Mouse (Mus musculus) neural tube, embryonic 13.5 days (tissue): Measurements from ENCODE around the gene Snapc4. TPM values are rescaled to one million over a fixed set of nuclear protein-coding genes. Genes with fewer than 3 reads are reported as not detected.

Experiments used
- ATAC-seq: fragments of 200-750 bp; cut with Nextera tagmentation; 2 replicates; pipeline ENCODE4 v1.8.0; 2017; ENCODE audit warnings: low read depth, mild to moderate bottlenecking, moderate TSS enrichment, moderate library complexity
- H3K27ac ChIP-seq: fragments of 300-500 bp; sonication (generic); replicated peaks from 2 replicates; pipeline ENCODE4 v1.5.1; 2015; ENCODE audit warnings: moderate library complexity, mild to moderate bottlenecking, inconsistent platforms
- H3K27me3 ChIP-seq: fragments of 300-500 bp; sonication (generic); 2 replicates; pipeline ENCODE4 v1.6.1; 2015; ENCODE audit warnings: mild to moderate bottlenecking, inconsistent platforms
- H3K36me3 ChIP-seq: fragments of 300-500 bp; sonication (generic); 2 replicates; pipeline ENCODE4 v1.6.1; 2015; ENCODE audit warnings: mild to moderate bottlenecking, inconsistent platforms
- H3K4me1 ChIP-seq: fragments of 300-500 bp; sonication (generic); replicated peaks from 2 replicates; pipeline ENCODE4 v1.6.1; 2015; ENCODE audit warnings: inconsistent platforms
- H3K4me2 ChIP-seq: fragments of 300-500 bp; sonication (generic); 2 replicates; pipeline ENCODE4 v1.6.1; 2015; ENCODE audit warnings: inconsistent platforms, mild to moderate bottlenecking, moderate library complexity
- H3K4me3 ChIP-seq: fragments of 300-500 bp; sonication (generic); 2 replicates; pipeline ENCODE4 v1.5.1; 2015; ENCODE audit warnings: mild to moderate bottlenecking, inconsistent platforms
- H3K9ac ChIP-seq: fragments of 300-500 bp; sonication (generic); 2 replicates; pipeline ENCODE4 v1.6.1; 2015; ENCODE audit warnings: moderate library complexity, mild to moderate bottlenecking, inconsistent platforms
- H3K9me3 ChIP-seq: fragments of 300-500 bp; sonication (generic); 2 replicates; pipeline ENCODE4 v1.6.1; 2016; ENCODE audit warnings: inconsistent platforms
- WGBS: fragments of 180-500 bp; shearing (Covaris S2); methylation state at CpG from one replicate; pipeline ENCODE4 v1.1.7; 2015; 5-methylcytosine and 5-hydroxymethylcytosine counted together
- polyA plus RNA-seq: library from polyadenylated mRNA; unstranded; fragments of >200 nt; fragmentation: Nextera tagmentation; extraction: Ambion mirVana; gene quantifications from 2 replicates; pipeline ENCODE4 v1.2.1, GENCODE M21; 2015

The Snapc4 gene
- polyA plus RNA-seq, 1 experiment from 2014 or later, result 25.4 TPM

DNA sequence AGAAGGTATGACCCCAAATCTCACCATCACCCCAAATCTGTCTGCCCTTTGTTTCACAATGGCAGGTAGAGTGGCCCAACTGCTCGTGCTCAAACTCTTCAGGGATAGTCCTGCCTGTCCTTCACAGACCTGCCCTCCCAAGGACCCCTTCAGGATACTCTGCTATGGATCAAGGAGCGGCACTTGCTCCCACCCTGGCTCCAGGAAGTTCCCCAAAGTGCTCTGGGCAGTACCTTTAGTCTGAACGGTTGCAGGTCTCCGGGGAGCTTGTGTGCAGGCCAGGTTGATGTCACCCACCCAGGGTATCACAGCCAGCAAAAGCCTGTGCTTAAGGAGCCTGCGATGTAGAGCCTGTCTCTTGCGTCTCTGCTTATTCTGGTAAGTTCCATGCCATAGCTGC lies 12.5 kb downstream of the Snapc4 start:
- no peaks in the 10 kb centered on the region for H3K27me3 ChIP-seq
- WGBS, result 93% methylated on average over 6 of the region's 6 CpGs
- no peak for ATAC-seq

DNA sequence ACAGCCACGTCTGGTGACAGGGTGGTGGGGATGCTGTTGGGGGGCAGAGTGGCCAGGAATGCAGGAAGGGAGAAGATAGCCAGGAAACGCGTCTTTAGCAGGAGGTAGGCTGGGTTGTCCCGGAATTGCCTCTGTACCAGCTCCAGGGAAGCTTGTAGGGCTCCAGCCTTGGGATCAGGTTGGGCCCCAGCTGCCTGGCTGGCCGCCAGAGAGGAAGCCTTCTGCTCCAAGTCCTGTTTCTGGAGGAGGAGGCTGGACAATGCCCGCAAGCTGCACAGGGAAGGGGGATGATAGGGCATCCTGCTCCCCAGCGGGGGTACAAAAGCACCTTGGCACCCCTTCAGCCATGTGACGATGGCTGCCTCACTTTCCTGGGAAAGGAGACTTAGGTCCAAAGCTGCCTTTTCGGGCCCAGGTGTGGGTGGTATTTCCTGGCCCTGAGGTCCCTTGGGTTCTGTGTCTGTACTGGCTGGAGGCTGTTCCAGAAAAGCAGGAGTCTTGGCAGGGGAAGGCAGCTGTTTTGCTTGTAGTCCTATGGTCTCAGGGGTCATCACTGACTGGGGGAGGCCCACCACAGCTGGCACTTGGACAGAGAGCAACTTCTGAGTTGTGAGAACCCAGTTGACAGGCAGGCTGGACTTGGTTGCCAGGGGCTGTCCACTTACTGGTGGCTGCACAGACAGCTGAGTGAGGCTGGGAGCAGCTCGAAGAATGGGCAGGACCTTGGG lies 15.6 kb downstream of the Snapc4 start:
- Histone ChIP-seq H3K4me2 (no peak overlapping the region), H3K9ac (no peak overlapping the region), H3K9me3 (no peaks in the 10 kb centered on the region), H3K36me3 (peaks cover 80% of the 10 kb centered on the region), H3K4me1 (no peaks in the 10 kb centered on the region), H3K27me3 (no peaks in the 10 kb centered on the region), H3K4me3 (no peak overlapping the region), H3K27ac (no peak overlapping the region)
- WGBS, result 86% methylated on average over 10 of the region's 10 CpGs
- ATAC-seq, result no peak

More for the DNA sequence above, 12.5 kb downstream of the Snapc4 start:
- Histone ChIP-seq H3K4me3 (no peak overlapping the region), H3K9me3 (no peaks in the 10 kb centered on the region), H3K36me3 (peaks cover 100% of the 10 kb centered on the region), H3K4me1 (no peaks in the 10 kb centered on the region), H3K9ac (no peak overlapping the region), H3K27ac (no peak overlapping the region), H3K4me2 (no peak overlapping the region)

DNA sequence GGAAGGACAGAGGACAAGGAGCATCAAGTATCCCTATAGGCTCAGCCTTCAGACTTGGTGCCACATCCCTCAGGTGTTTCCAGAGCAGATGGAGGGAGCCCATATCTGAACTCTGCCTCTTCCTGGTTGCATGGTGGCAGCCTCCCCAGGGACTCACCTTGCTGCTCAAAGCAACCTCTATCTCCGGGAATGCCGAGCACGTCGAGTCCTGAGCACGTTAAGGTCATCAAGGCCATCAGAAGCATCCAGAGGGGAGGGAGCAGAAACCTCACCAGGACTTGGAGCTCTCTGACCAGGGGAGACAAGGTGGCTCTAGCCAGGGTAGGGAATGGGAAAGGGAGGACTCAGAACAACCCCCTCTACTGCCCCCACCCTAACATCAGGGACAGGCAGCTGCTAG lies 17.0 kb downstream of the Snapc4 start:
- no peaks in the 10 kb centered on the region for H3K27me3 ChIP-seq
- peaks cover 65% of the 10 kb centered on the region for H3K36me3 ChIP-seq
- ATAC-seq, result no peak
- WGBS, result 86% methylated on average over 5 of the region's 5 CpGs
- H3K27ac ChIP-seq, result no peak overlapping the region
- H3K4me3 ChIP-seq, result no peak overlapping the region
- no peak overlapping the region for H3K9ac ChIP-seq
- H3K4me1 ChIP-seq, result no peaks in the 10 kb centered on the region
- no peak overlapping the region for H3K4me2 ChIP-seq
- no peaks in the 10 kb centered on the region for H3K9me3 ChIP-seq

DNA sequence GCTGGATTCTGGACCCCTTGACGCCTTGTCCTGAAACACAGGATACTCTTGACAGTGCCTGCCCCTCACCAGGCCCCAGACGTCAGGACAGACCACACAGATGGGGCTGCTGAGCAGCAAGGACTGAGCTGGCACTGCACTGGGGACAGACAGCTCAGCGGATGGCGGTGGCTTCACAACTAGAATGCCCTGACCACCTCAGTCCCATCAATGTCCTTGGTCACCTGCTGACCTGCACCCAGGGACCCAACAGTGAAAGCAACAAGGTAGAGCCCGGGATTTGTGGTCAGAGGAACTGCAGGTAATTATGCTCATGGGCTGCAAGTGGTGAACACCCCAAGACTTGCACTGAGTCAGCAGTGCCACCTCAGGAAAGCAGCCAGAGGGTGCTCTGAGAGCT lies 17.5 kb downstream of the Snapc4 start:
- Histone ChIP-seq H3K27me3 (no peaks in the 10 kb centered on the region), H3K36me3 (peaks cover 60% of the 10 kb centered on the region)
- no peak for ATAC-seq

DNA sequence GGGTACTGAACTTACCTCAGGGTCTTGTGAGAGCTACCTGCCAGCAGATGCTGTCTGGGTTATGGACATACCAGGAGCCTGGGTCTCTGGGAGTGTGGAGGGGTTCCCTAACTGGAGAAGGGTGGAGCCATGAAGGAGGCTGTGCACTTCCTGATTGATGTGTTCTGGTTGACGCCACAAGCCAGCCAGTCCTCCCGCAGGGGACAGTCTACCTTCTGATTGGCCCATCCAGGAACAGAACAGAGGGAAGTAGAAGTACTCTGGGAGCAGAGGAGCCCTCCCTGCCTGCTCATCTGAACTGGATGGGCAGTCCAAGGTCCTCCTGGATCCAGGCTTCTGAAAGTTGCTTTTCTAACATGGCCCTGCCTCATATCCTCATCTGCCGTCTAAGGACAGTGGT lies 19.7 kb downstream of the Snapc4 start, which contains the start of gene Card9:
TSS of gene Card9 (minus strand) at position 147 of the 400 bp plus-strand sequence.
- 41% methylated on average over 3 of the region's 3 CpGs for WGBS
- H3K4me3 ChIP-seq, result no peak within 1 kb of the TSS
- no peaks in the 10 kb centered on the region for H3K27me3 ChIP-seq
- H3K4me2 ChIP-seq, result no peak within 1 kb of the TSS
- H3K4me1 ChIP-seq, result no peaks in the 10 kb centered on the region
- no peak within 1 kb of the TSS for H3K9ac ChIP-seq
- H3K9me3 ChIP-seq, result no peaks in the 10 kb centered on the region
- no peak for ATAC-seq
- no peak within 1 kb of the TSS for H3K27ac ChIP-seq
- H3K36me3 ChIP-seq, result peaks cover 38% of the 10 kb centered on the region

More for the DNA sequence above, 17.5 kb downstream of the Snapc4 start:
- no peak overlapping the region for H3K27ac ChIP-seq
- H3K9me3 ChIP-seq, result no peaks in the 10 kb centered on the region
- no peak overlapping the region for H3K4me3 ChIP-seq
- 81% methylated on average over 5 of the region's 5 CpGs for WGBS
- H3K9ac ChIP-seq, result no peak overlapping the region
- no peaks in the 10 kb centered on the region for H3K4me1 ChIP-seq
- H3K4me2 ChIP-seq, result no peak overlapping the region

DNA sequence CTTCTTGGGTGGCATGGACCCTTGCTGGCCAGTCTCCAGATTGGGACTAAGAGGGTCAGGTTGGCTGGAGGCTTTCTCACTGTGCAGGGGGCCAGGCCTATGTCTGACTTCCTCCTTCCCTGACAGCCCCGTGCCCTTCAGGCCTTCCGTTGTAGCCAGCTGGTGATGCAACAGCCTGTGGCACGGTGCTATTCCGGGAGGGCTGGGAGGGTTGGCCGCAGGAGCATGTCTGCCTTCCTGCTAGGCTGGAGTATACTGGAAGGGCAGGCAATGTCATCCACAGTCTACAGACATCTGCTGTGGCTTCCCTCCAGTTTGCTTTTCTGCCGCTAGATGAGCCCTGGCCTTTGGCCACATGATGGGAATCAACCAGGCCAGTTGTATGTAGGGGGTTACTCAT lies 20.5 kb downstream of the Snapc4 start:
- Histone ChIP-seq H3K4me3 (no peak overlapping the region), H3K4me1 (no peaks in the 10 kb centered on the region), H3K27me3 (no peaks in the 10 kb centered on the region), H3K4me2 (no peak overlapping the region), H3K9ac (no peak overlapping the region), H3K36me3 (peaks cover 36% of the 10 kb centered on the region), H3K9me3 (no peaks in the 10 kb centered on the region), H3K27ac (no peak overlapping the region)
- ATAC-seq, result no peak
- 86% methylated on average over 6 of the region's 6 CpGs for WGBS

DNA sequence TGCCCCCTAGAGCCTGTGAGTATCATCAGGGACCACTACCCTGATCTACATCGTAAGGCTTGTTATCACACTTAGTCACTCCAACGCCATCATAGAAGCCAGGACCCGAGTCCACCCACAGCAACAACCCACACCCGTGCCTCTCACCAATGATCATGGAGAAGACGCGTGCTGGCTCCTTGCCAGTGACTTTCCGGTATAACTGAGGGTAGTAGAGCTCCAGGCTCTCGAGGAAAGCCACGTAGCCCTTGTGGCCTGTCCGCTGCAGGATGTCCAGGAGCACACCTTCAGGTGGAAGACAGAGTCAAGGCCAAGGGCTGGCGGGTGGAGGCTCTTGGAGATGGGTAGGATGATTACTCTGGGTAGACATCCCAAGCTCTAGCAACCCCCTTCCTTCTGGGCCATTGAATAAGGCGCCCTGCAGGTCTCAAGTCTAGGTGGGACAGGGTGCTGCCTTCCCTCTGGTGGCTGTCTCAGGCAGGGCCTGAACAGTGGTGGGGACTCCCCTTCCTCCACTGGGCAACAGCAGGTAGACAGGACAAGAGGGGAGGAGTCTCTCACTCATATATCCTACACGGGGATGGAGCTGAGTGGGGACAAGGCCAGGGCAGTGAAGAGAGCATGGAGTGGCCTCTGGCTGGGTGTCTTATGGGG lies 21.7 kb downstream of the Snapc4 start:
- peaks cover 24% of the 10 kb centered on the region for H3K36me3 ChIP-seq
- no peak for ATAC-seq

DNA sequence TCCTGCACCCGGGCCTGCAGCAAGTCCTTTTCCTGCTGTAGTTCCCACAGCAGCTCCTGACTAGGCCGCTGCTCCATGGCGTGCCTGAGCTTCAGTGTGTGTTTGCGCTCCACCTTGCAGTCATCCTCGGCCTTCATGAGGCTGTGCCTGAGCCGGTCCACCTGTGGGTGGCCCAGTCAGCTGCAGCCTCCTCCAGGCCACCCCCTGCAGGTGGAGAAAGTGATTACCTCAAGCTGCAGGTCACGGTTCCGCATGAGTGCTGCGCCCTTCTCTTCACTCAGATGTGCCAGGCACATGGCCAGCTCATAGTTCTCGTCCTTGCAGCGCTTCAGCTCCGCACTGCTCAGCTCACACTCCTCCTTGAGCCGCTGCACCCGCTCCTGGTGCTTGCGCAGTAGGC lies 23.0 kb downstream of the Snapc4 start:
- Histone ChIP-seq H3K9me3 (no peaks in the 10 kb centered on the region), H3K4me1 (peaks cover 12% of the 10 kb centered on the region), H3K4me3 (no peak overlapping the region), H3K9ac (no peak overlapping the region), H3K4me2 (no peak overlapping the region), H3K36me3 (0 out of 2 replicates have a peak, but pooled peaks cover 11% of the 10 kb centered on the region), H3K27me3 (no peaks in the 10 kb centered on the region), H3K27ac (no peak overlapping the region)
- no peak for ATAC-seq
- WGBS, result 59% methylated on average over 15 of the region's 15 CpGs

More for the DNA sequence above, 21.7 kb downstream of the Snapc4 start:
- Histone ChIP-seq H3K4me1 (no peaks in the 10 kb centered on the region), H3K9ac (no peak overlapping the region), H3K27me3 (no peaks in the 10 kb centered on the region), H3K4me2 (no peak overlapping the region), H3K9me3 (no peaks in the 10 kb centered on the region), H3K4me3 (no peak overlapping the region), H3K27ac (no peak overlapping the region)
- WGBS, result 91% methylated on average over 13 of the region's 13 CpGs

DNA sequence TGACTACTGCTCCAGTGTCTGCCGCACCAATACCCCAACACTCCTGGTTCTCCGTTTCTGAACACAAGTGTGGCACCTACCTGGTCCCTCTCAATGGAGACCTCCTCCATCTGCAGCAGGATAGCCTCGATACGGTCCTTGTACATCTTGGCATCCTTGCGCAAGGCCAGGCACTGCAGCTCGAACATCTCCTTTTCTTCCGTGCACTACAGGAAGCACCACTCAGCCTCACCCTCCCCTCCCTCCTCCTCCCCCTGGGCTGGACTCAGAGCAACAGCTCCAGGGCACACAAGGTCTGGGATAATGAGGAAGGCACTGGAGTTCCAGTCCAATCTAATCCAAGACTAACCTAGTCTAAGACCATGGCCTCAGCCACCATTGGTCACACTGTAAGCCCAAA lies 23.8 kb downstream of the Snapc4 start:
- no peak overlapping the region for H3K9ac ChIP-seq
- H3K4me2 ChIP-seq, result no peak overlapping the region
- H3K9me3 ChIP-seq, result no peaks in the 10 kb centered on the region
- H3K4me1 ChIP-seq, result peaks cover 13% of the 10 kb centered on the region
- no peak for ATAC-seq
- H3K4me3 ChIP-seq, result no peak overlapping the region
- H3K27me3 ChIP-seq, result no peaks in the 10 kb centered on the region
- WGBS, result 83% methylated on average over 7 of the region's 7 CpGs
- H3K36me3 ChIP-seq, result 0 out of 2 replicates have a peak, but pooled peaks cover 6% of the 10 kb centered on the region
- no peak overlapping the region for H3K27ac ChIP-seq

DNA sequence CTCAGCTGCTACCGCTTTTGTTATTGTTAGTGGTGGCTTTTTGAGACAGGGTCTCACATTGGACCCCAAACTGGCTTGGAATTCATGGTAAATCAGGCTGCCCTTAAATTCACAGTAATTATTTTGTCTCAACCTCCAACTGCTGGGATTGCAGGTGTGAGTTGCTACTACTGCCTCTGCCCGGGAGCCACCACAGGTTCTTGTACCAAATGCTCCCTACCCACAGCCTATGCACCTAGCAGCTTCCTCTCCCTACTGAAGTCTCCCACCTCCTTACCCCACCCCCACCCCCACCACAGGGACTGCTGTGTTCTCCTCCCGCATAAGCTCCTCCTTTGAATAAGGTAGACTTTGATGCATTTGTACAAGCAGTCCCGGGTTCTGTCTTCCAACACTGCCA lies 24.2 kb downstream of the Snapc4 start:
- Histone ChIP-seq H3K27ac (no peak overlapping the region), H3K4me1 (peaks cover 14% of the 10 kb centered on the region), H3K4me2 (no peak overlapping the region), H3K9ac (no peak overlapping the region), H3K27me3 (no peaks in the 10 kb centered on the region), H3K4me3 (no peak overlapping the region), H3K36me3 (0 out of 2 replicates have a peak, but pooled peaks cover 6% of the 10 kb centered on the region), H3K9me3 (no peaks in the 10 kb centered on the region)
- 83% methylated on average over 4 of the region's 4 CpGs for WGBS
- ATAC-seq, result no peak

DNA sequence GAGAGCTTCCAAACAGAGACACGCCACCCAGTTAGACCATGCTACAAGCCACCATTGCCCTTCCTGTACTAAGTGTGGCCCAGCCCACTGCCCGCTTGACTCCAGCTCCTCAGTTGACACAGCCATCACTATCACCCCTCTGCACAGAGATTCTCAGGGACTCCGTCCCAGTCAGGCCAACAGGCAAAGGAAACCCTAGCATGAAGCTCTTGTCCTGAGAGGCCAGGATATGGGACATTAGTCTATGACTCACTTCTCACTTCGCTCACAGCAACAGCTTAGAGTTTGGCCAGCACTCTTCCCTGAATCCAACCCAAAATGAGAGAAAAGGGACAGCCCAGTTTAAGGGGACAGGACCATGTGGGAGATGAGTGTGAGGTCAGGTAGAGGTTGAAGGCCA lies 26.1 kb downstream of the Snapc4 start:
- ATAC-seq, result no peak
- Histone ChIP-seq H3K9ac (no peak overlapping the region), H3K9me3 (no peaks in the 10 kb centered on the region), H3K36me3 (peaks cover 13% of the 10 kb centered on the region), H3K27ac (no peak overlapping the region), H3K27me3 (no peaks in the 10 kb centered on the region), H3K4me2 (no peak overlapping the region), H3K4me1 (peaks cover 27% of the 10 kb centered on the region), H3K4me3 (no peak overlapping the region)
- WGBS, result 93% methylated on average over 4 of the region's 4 CpGs

DNA sequence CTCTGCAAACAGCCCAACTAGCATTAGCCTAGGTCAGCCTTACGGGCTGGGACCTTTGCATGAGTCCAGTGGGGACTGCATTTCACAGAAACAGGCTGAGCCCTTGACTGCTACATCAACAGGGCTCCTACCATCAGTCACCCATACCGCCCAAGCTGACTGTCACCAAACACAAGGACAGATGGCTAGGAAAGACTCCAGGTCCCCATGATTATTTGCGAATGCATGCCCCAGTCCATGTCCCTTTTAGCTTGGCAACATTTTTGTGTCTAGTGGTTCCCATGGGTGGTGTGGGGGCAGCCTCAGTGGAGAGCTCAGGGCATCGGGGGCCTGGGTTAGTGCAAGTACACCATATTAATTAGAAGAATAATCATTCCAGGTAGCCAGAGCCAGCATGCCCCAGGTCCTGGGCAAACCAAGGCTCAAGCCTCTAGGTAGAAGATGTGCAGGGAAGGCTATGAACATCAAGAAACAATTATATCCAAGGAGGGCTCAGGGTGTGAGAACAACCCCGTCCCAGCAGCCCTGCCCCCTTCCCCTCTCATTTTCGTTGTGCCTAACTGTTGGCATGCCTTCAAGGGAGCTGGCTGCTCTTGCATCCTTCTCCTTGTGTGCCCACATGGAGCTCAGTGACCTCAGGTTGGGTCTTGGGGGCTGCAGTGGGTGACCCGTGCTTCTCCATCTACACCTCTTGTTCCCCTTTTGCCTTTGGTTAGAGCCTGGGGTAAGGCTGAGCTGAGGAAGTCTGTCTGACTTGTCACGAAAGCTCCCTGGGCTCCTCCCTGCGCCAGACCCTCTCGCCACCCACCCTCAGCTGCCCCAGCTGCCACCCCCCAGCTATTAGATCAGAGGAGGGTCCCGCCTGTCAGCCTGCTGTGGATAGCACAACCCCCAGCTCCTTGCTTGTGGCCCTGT lies 27.1 kb downstream of the Snapc4 start:
- Histone ChIP-seq H3K4me1 (peaks cover 27% of the 10 kb centered on the region), H3K27ac (no peak overlapping the region), H3K9ac (peak overlapping the region; percentile 96), H3K4me2 (peak overlapping the region; percentile 97), H3K27me3 (no peaks in the 10 kb centered on the region), H3K4me3 (peak overlapping the region; percentile 86), H3K36me3 (peaks cover 24% of the 10 kb centered on the region), H3K9me3 (no peaks in the 10 kb centered on the region)
- WGBS, result 87% methylated on average over 11 of the region's 11 CpGs
- no peak for ATAC-seq
